Mouse (Mus musculus) NIH3T3 (cell line): ENCODE measurements around the gene Bap1.
A peak's percentile ranks its signal among the peaks of the same experiment; 100 is the strongest.

ENCODE experiments used
- DNase-seq: peaks from one replicate; pipeline ENCODE4 v3.0.0-alpha.2; 2012; ENCODE audit warnings: low read depth

Bap1 gene

DNA sequence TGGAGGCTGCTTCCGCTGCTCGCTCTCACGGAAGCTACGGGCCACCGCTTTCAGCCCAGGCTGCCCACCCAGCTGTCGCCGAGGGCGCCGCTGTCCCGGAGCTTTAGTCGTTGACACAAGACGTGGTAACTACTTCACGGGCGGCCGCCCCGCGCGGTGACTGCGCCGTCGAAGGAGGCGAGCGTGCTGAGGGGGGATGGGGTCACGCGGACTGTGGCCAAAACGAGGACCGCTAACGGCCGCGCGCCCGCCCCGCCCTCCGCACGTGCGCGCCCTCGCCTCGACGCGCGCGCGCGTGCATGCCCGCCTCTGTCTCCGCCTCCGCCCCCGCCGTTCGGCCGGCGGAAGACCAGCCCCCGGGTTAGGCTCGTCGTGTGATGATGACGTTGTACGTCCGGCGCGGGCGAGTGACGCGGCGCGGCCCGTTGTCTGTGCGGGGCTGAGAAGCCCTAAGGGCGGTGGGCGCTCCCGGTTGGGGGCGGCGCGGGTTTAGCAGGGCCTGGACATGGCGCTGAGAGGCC is at the start of gene Bap1, which contains the start of gene Phf7:
Gene Bap1, plus strand, starts transcription at position 367 of the 521 bp plus-strand sequence.
Gene Phf7, minus strand, starts transcription at position 234 of the 521 bp plus-strand sequence.
- DNase-seq, result peak; percentile 97

GRCm38 (mm10) chr14:31204844-31205243 is 46.4 kb upstream of the Bap1 start:
- peak; percentile 34 for DNase-seq

DNA sequence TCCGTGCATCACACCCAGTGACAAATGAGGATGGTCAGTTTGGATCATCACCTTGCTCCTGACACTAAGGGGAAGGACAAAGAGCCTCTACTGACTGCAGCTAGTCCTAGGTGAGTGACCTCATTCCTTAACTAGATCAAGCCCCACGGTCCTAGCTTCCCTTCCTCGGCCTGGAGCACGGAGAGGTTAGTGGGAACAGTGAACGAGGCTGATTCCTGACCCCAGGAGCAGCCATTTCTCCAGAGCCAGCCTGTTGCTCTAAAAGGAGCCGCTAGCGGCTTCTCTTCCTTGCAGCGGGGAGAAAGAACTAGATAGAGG is 46.0 kb upstream of the Bap1 start:
- DNase-seq, result no peak

DNA sequence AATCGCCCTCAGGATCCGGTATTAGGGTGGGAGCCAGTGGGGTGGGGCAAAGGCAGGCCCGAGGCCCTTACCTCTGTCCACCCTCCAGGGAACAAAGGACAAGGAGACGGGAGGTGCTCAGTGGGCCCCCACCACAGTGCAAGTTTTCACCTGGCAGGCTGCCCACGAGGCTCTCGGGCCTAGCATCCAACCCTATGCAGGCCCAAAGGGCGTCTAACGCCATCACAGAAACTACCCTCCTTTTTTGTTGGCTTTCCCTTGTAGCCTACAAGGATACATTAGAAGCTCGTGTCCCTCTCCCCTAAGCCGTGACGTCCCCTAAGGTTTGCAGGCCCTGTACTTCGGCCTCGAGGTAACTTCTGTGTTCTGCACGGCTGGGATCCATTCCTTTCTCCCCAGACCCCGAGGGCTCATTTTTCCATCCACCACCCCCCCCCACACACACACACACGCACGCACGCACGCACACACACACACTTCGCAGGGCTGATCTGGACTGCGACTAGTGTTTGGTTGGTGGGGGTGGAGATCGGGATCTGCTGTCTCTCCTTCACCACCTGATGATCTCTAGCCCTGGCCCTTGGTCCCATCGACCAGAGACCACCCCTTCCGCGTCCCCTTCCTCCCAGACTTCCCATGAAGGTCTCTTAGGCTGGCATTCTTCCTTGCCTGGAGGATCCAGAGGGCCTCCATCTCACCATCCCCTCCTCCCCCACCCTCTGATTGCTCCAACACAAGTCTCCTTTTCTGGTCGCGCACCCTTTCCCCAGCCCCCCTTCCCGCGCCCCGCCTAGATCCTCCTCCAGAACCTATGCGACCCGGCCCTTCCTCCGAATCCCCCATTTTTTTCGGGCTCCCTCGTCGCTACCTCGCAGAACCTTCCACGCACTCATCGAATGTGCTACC is 45.4 kb upstream of the Bap1 start:
- DNase-seq, result peak; percentile 71

GRCm38 (mm10) chr14:31206472-31206981 is 44.7 kb upstream of the Bap1 start:
- DNase-seq, result peak; percentile 96

- DNase-seq, result peak; percentile 12
Measured at GRCm38 (mm10) chr14:31207070-31207830, 44.0 kb upstream of the Bap1 start.

GRCm38 (mm10) chr14:31208084-31208483 is 43.2 kb upstream of the Bap1 start, which contains the start of gene Tnnc1:
Tnnc1 (plus strand) TSS chr14:31208312.
- DNase-seq, result no peak

GRCm38 (mm10) chr14:31209133-31209557 is 42.1 kb upstream of the Bap1 start:
- DNase-seq, result no peak

DNA sequence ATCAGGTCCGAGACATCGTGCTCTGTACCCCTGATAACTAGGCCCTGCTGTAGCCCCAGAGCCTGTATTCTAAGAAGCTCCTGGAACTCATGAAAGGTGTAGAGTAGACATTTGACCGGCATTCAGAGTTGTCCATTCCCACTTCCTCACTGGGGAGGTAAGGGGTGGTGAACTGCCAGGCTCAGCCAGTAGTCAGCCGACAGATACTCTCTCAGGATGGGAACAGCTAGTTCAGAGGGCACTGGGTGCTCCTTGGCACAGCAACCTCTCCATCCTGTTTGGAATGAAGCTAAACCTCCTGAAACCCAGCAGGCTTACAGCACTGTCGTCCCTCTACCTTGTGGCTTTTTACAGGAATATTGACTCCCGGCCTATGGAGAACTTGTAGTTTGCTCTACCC is 39.4 kb upstream of the Bap1 start:
- DNase-seq, result no peak

- no peak for DNase-seq
Measured at GRCm38 (mm10) chr14:31212499-31212898, 38.8 kb upstream of the Bap1 start.

- DNase-seq, result peak; percentile 34
Measured at GRCm38 (mm10) chr14:31213868-31214267, 37.4 kb upstream of the Bap1 start.

- DNase-seq, result no peak
Measured at GRCm38 (mm10) chr14:31214684-31215083, 36.6 kb upstream of the Bap1 start.

GRCm38 (mm10) chr14:31215157-31216002 is 35.9 kb upstream of the Bap1 start:
- DNase-seq, result peak; percentile 75

- DNase-seq, result no peak
Measured at GRCm38 (mm10) chr14:31216846-31217245, 34.4 kb upstream of the Bap1 start, which contains the start of gene Nisch. Nisch (minus strand) TSS chr14:31216946.

DNA sequence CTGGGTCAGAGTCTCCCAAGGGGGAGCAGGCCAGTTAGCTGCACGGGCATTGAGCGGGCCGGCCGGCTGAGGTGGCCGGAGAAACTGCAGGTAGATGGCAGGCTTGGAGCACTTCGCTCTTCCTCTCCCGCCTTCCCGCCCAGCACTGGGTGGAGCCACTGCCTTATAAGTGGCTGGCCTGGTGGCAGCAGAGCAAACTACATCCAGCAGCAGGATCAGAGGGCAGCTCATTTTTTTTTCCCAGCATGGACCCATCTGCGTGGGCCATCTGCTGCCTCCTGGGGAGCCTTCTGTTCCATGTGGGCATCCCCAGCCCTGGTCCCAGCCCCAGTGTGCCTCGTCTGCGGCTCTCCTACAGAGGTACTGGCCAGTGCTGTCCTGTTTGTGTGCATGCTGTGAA is 33.6 kb upstream of the Bap1 start, which contains the start of gene Sema3g:
Gene Sema3g, plus strand, starts transcription at position 195 of the 400 bp plus-strand sequence.
- peak; percentile 47 for DNase-seq

DNA sequence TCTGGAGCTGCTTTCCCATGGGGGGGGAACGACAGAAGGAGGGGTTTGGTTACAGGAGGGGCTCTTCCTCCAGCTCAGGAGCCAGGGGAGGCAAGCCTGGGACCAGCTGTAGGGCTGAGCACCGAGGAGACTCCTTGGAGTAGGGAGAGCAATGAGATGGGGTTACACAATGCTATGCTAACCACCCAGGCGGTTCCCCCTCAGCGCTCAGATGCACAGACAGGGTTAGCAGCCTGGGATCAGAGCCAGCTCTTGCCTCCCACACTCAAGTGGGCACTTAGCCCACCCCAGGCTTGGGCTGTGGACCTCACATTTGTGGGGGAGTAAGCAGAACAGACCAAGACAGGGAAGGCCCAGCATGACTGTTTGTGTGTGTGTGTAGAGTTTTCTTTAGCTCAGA is 24.3 kb upstream of the Bap1 start:
- peak; percentile 70 for DNase-seq

GRCm38 (mm10) chr14:31228234-31228633 is 23.0 kb upstream of the Bap1 start:
- no peak for DNase-seq

DNA sequence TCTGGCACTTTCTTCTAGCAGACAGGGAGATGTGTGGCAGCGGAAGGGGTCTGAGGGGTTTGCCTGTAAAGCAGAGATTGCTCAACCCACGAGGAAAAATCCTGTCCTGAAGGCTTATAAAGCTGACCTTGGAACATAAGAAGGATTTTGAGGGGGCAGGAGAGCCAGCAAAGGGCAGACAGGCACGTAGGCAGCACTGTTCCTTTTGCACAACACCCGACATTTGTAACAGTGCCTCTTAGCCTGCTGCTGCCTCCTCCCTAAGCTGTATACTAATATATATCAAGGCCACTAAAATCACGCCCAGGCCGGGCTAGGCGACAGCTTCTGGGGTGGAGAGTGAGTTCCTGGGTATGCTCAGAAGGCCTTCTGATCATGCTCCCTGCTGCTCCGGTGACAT is 20.8 kb upstream of the Bap1 start:
- no peak for DNase-seq

DNA sequence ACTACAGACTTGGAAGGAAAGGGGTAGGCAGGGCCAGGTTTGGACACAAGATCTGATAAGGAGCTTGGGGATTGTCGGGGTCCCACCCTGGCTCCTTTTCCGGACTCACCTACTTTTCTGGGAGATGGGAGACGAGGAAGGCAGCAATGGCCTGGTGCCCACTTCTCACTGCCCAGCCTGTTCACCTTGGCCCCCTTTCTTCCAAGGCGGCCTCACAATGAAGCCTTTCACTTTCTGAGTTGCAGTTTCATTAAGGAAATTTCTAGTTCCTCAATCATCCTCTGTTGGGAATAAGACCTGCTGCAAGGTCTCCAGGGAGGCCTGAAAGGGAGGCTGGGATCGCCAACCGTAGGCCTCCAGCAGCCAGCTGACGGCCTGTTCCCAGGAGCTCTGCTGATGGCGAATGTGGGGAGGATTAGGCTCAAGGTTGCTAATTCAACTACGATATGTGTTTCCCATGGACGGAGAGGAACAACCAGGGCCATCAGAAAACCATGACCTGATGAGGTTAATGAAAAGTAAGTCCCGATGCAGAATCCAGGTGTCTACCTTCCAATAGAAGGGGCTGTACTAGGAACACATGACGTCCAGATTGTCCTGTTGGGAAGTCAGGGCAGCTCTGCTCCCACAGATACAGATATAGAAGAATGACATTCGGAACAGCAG is 18.7 kb upstream of the Bap1 start:
- no peak for DNase-seq

DNA sequence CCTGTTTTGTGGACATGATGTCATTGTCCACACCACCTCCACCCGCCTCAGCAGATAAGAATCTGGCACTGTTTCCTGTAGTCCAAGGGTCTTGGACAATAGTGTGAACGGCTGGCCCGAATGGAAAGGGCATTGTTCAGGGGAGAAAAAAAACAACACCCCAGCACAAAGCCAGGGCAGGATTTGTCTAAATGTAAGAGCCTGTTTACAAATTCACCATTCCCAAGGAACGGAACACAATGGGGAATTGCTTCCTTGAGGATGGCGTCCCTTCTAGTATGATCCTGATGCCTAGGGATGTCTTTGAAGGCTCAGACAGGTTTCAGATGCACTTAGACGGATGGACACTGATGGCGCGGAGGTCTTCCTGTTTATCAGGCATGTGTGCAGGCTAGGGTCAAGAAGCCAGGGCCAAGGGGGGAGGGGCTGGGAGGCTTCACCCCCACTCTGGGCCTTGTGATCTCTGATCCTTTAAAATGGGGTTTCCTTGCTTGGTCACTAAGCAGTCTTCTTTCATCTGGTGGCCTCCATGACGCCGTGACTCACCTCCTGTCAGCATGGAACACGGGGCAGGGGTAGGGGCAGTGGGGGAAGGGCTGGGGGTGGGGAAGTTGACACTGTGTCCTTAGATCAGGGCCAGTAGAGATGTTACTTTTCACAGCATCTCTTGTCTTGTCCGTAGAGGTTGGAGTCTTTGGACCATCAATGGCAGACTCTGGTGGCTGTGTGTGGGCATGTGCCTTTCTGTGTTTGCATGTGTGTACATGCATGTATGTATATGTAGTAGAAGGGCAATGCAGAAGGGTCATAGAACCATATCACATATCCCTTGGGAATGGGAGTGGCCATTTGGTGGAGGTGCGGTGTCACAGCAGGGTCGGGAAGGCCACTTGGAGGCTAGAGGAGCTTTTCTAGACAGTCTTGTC is 17.9 kb upstream of the Bap1 start:
- no peak for DNase-seq
